Mouse (Mus musculus): ENCODE data around the gene Arhgap36. TPM values are rescaled to one million over a fixed set of nuclear protein-coding genes. Genes with fewer than 3 reads are reported as not detected.

The Arhgap36 gene
- 2.9 and 3.5 TPM in 2 replicates for polyA plus RNA-seq (2015; fragmentation: Nextera tagmentation; extraction: Ambion mirVana)

GRCm38 (mm10) chrX:49463442-49463970, at the start of gene Arhgap36:
TSS of gene Arhgap36 (plus strand) at chrX:49463945.
- H3K9ac ChIP-seq (replicated peaks; ENCODE audit: low read length) = no peak within 1 kb of the TSS
- no peak within 1 kb of the TSS for H3K4me2 ChIP-seq (replicated peaks; ENCODE audit: low read depth, low read length)
- H3K9me3 ChIP-seq (ENCODE audit: low read length) = no peaks in the 10 kb centered on the region
- ATAC-seq (ENCODE audit: low FRiP score, low TSS enrichment) = peak; percentile 67; the same call in 1 of the 2 replicates
- peaks cover 7% of the 10 kb centered on the region for H3K27me3 ChIP-seq (ENCODE audit: insufficient read depth, low read length)
- no peak within 1 kb of the TSS for H3K27ac ChIP-seq (ENCODE audit: low read length)
- H3K4me3 ChIP-seq (ENCODE audit: low read length) = no peak within 1 kb of the TSS
- no peaks in the 10 kb centered on the region for H3K36me3 ChIP-seq (ENCODE audit: insufficient read depth, low read length)
- no peaks in the 10 kb centered on the region for H3K4me1 ChIP-seq (ENCODE audit: insufficient read depth, low read length)
- WGBS = 52% methylated on average over 6 of the region's 6 CpGs

- ATAC-seq (ENCODE audit: low FRiP score, low TSS enrichment) = no peak
- WGBS = 55% methylated on average over 10 of the region's 10 CpGs
Observed at GRCm38 (mm10) chrX:49457781-49458180, 6.0 kb upstream of the Arhgap36 start.

GRCm38 (mm10) chrX:49470287-49471054, 6.7 kb downstream of the Arhgap36 start:
- H3K4me2 ChIP-seq (replicated peaks; ENCODE audit: low read depth, low read length) = peak overlapping the region; percentile 56

More at GRCm38 (mm10) chrX:49457781-49458180, 6.0 kb upstream of the Arhgap36 start:
- no peaks in the 10 kb centered on the region for H3K4me1 ChIP-seq (ENCODE audit: insufficient read depth, low read length)
- no peaks in the 10 kb centered on the region for H3K36me3 ChIP-seq (ENCODE audit: insufficient read depth, low read length)
- H3K4me2 ChIP-seq (replicated peaks; ENCODE audit: low read depth, low read length) = no peak overlapping the region
- no peak overlapping the region for H3K9ac ChIP-seq (replicated peaks; ENCODE audit: low read length)
- no peaks in the 10 kb centered on the region for H3K9me3 ChIP-seq (ENCODE audit: low read length)
- H3K27me3 ChIP-seq (ENCODE audit: insufficient read depth, low read length) = peaks cover 7% of the 10 kb centered on the region; the same call in 1 of the 2 replicates
- no peak overlapping the region for H3K27ac ChIP-seq (ENCODE audit: low read length)
- H3K4me3 ChIP-seq (ENCODE audit: low read length) = no peak overlapping the region

GRCm38 (mm10) chrX:49479968-49480809, 16.4 kb downstream of the Arhgap36 start:
- ATAC-seq (ENCODE audit: low FRiP score, low TSS enrichment) = peak; percentile 46

More at GRCm38 (mm10) chrX:49470287-49471054, 6.7 kb downstream of the Arhgap36 start:
- Histone ChIP-seq H3K4me1 (ENCODE audit: insufficient read depth, low read length) (no peaks in the 10 kb centered on the region), H3K27ac (ENCODE audit: low read length) (no peak overlapping the region), H3K36me3 (ENCODE audit: insufficient read depth, low read length) (no peaks in the 10 kb centered on the region), H3K9me3 (ENCODE audit: low read length) (no peaks in the 10 kb centered on the region), H3K27me3 (ENCODE audit: insufficient read depth, low read length) (peaks cover 9% of the 10 kb centered on the region; the same call in 1 of the 2 replicates), H3K4me3 (ENCODE audit: low read length) (peak overlapping the region; percentile 38), H3K9ac (replicated peaks; ENCODE audit: low read length) (no peak overlapping the region)
- ATAC-seq (ENCODE audit: low FRiP score, low TSS enrichment) = peak; percentile 80
- 23% methylated on average over 34 of the region's 34 CpGs for WGBS

GRCm38 (mm10) chrX:49480846-49481245, 17.1 kb downstream of the Arhgap36 start:
- Histone ChIP-seq H3K9ac (replicated peaks; ENCODE audit: low read length) (no peak overlapping the region), H3K9me3 (ENCODE audit: low read length) (no peaks in the 10 kb centered on the region), H3K27ac (ENCODE audit: low read length) (no peak overlapping the region), H3K4me2 (replicated peaks; ENCODE audit: low read depth, low read length) (peak overlapping the region; percentile 55), H3K27me3 (ENCODE audit: insufficient read depth, low read length) (peaks cover 25% of the 10 kb centered on the region), H3K4me1 (ENCODE audit: insufficient read depth, low read length) (no peaks in the 10 kb centered on the region), H3K36me3 (ENCODE audit: insufficient read depth, low read length) (no peaks in the 10 kb centered on the region), H3K4me3 (ENCODE audit: low read length) (peak overlapping the region; percentile 35)
- 20% methylated on average over 12 of the region's 12 CpGs for WGBS
- no peak; the same call in 1 of the 2 replicates for ATAC-seq (ENCODE audit: low FRiP score, low TSS enrichment)

More at GRCm38 (mm10) chrX:49479968-49480809, 16.4 kb downstream of the Arhgap36 start:
- no peaks in the 10 kb centered on the region for H3K36me3 ChIP-seq (ENCODE audit: insufficient read depth, low read length)
- H3K4me1 ChIP-seq (ENCODE audit: insufficient read depth, low read length) = no peaks in the 10 kb centered on the region
- H3K27ac ChIP-seq (ENCODE audit: low read length) = no peak overlapping the region
- no peaks in the 10 kb centered on the region for H3K9me3 ChIP-seq (ENCODE audit: low read length)
- no peak overlapping the region for H3K9ac ChIP-seq (replicated peaks; ENCODE audit: low read length)
- peak overlapping the region; percentile 55 for H3K4me2 ChIP-seq (replicated peaks; ENCODE audit: low read depth, low read length)
- peak overlapping the region; percentile 35 for H3K4me3 ChIP-seq (ENCODE audit: low read length)
- 28% methylated on average over 23 of the region's 29 CpGs for WGBS
- peaks cover 20% of the 10 kb centered on the region for H3K27me3 ChIP-seq (ENCODE audit: insufficient read depth, low read length)

- Histone ChIP-seq H3K27ac (ENCODE audit: low read length) (no peak overlapping the region), H3K9me3 (ENCODE audit: low read length) (no peaks in the 10 kb centered on the region), H3K9ac (replicated peaks; ENCODE audit: low read length) (no peak overlapping the region), H3K4me1 (ENCODE audit: insufficient read depth, low read length) (no peaks in the 10 kb centered on the region), H3K4me2 (replicated peaks; ENCODE audit: low read depth, low read length) (no peak overlapping the region), H3K4me3 (ENCODE audit: low read length) (no peak overlapping the region), H3K36me3 (ENCODE audit: insufficient read depth, low read length) (no peaks in the 10 kb centered on the region), H3K27me3 (ENCODE audit: insufficient read depth, low read length) (peaks cover 43% of the 10 kb centered on the region)
- 85% methylated on average over 5 of the region's 5 CpGs for WGBS
- no peak for ATAC-seq (ENCODE audit: low FRiP score, low TSS enrichment)
Observed at GRCm38 (mm10) chrX:49489141-49489540, 25.4 kb downstream of the Arhgap36 start.

GRCm38 (mm10) chrX:49493739-49494449, 30.1 kb downstream of the Arhgap36 start:
- H3K4me1 ChIP-seq (ENCODE audit: insufficient read depth, low read length) = no peaks in the 10 kb centered on the region
- H3K27me3 ChIP-seq (ENCODE audit: insufficient read depth, low read length) = peaks cover 41% of the 10 kb centered on the region
- ATAC-seq (ENCODE audit: low FRiP score, low TSS enrichment) = 0 out of 2 replicates have a peak, but pooled peaks have one; percentile 42
- no peaks in the 10 kb centered on the region for H3K36me3 ChIP-seq (ENCODE audit: insufficient read depth, low read length)
- no peaks in the 10 kb centered on the region for H3K9me3 ChIP-seq (ENCODE audit: low read length)
- WGBS = 25% methylated on average over 46 of the region's 46 CpGs
- peak overlapping the region; percentile 38 for H3K4me3 ChIP-seq (ENCODE audit: low read length)
- H3K27ac ChIP-seq (ENCODE audit: low read length) = no peak overlapping the region
- peak overlapping the region; percentile 51 for H3K4me2 ChIP-seq (replicated peaks; ENCODE audit: low read depth, low read length)
- no peak overlapping the region for H3K9ac ChIP-seq (replicated peaks; ENCODE audit: low read length)

All from kidney, embryonic 16.5 days (tissue).